Mouse (Mus musculus): ENCODE measurements around the gene Immt.
A peak's percentile ranks its signal among the peaks of the same experiment; 100 is the strongest.
"Not testable (repeated sequence)": the region's sequence is repeated elsewhere in the genome, so short reads cannot be mapped to it uniquely, and the experiment has no call there.

The Immt gene

DNA sequence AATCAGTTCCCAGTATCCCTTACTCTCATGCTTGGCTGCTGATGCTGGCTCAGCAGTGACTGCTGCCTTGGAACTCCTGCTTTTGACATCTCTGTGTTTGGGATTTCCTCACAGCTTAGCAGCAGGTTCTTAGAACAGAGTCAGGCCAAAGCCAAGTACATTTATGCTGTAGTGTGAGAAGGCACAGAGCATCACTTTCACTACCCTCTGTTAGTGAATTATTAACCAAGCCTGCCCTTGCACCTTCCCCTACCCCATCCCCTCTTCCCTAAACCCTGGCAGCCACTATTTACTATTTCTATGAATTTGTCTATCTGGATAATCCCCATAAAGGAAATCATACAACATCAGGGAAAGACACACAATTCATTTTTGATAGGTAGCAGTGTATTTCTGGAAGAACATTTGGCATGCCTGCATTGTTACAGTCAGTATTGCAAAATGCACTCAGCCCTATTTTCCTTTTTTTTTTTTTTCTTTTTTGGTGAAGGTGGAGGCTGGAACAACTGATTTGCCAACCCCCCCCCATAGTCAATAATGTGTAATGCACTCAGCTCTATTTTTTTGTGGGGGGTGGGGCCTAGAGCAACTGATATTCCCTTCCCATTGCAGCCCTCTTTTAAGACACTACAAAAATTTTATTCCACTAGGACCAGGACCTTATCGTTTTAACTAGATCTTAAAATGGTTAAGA is 9.6 kb downstream of the Immt start:
- DNase-seq (ENCODE audit: low spot score in 2 of 2) = no peak

- DNase-seq (ENCODE audit: low spot score in 2 of 2) = not testable (repeated sequence)
These were observed 15.8 kb downstream of the Immt start for GRCm38 (mm10) chr6:71846906-71847305.

GRCm38 (mm10) chr6:71867751-71868150 is 36.6 kb downstream of the Immt start:
- no peak for DNase-seq (ENCODE audit: low spot score in 2 of 2)

- DNase-seq (ENCODE audit: low spot score in 2 of 2) = no peak
These were observed 37.7 kb downstream of the Immt start for GRCm38 (mm10) chr6:71868809-71869208.

- no peak for DNase-seq (ENCODE audit: low spot score in 2 of 2)
These were observed 40.3 kb downstream of the Immt start for GRCm38 (mm10) chr6:71871396-71871795.

- DNase-seq (ENCODE audit: low spot score in 2 of 2) = no peak
These were observed 47.0 kb downstream of the Immt start for GRCm38 (mm10) chr6:71877965-71878760.

DNA sequence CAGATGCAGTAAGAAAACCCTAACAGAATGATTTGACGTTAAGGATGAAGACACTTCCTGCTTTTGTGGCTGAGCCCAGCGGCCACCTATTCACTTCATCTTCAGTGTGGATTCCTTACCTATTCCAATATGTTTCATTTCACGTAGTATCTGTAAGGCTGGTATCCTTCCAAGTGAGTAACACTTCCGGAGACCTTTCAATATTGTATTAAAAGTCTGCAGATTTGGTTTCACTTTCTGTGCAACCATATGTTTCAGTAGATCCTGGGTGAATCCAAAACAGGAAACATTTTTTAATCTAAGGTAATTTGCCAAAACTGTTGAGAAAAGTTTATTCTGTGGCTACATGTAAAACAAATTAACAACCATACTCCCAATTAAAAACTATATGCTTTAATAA is 62.1 kb downstream of the Immt start:
- DNase-seq (ENCODE audit: low spot score in 2 of 2) = no peak

- no peak for DNase-seq (ENCODE audit: low spot score in 2 of 2)
These were observed 76.6 kb downstream of the Immt start for GRCm38 (mm10) chr6:71907702-71908235.

DNA sequence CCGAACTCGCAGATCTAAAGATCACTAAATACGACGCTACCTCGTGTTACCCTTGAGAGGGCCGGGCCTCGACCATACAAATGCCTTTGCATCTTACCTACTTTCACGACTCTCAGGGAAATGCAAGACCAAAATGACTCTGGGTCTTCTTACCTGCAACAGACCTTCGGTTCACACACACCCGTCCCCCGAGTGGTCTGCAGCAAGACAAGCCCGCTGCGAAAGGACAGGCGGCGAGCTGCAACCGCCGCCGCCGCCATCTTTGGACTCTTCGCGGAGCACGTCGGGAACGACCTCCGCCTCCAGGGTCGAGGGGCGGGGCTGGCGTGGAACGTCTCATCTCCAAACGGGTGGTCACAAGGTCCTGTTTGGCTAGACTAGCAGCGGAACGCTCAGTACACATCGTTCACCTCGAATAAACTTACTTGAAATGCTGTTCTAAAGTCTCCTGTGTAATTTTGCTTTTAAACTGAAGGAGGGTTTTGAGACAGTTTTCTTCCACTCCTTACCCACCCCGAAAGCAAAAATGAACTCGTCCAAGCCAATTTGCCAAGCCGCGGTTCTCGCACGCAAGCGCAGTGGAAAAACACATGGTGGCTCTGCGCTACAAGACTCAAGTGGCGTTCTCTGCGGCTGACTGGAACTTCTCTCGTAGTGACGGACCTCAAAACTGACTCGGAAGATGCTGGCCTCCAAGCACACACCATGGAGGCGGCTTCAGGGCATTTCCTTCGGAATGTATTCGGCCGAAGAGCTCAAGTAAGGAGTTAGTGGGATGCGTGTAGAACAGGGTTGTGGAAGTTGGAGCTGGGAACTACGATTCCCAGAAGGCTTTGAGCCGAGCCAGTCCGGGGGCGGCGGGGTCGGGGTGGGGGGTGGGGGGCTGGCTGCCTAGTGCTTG is 77.6 kb downstream of the Immt start, which contains the start of the genes Ptcd3 and Polr1a:
Gene Ptcd3 (minus strand): TSS at position 270 of the 901 bp plus-strand sequence.
Gene Polr1a (plus strand): TSS at position 573 of the 901 bp plus-strand sequence.
- DNase-seq (ENCODE audit: low spot score in 2 of 2) = peak; percentile 92 to 93

- DNase-seq (ENCODE audit: low spot score in 2 of 2) = no peak
These were observed 78.3 kb downstream of the Immt start for GRCm38 (mm10) chr6:71909384-71909783.

- peak; percentile 24 to 44 for DNase-seq (ENCODE audit: low spot score in 2 of 2)
These were observed 78.7 kb downstream of the Immt start for GRCm38 (mm10) chr6:71909840-71910239.

DNA sequence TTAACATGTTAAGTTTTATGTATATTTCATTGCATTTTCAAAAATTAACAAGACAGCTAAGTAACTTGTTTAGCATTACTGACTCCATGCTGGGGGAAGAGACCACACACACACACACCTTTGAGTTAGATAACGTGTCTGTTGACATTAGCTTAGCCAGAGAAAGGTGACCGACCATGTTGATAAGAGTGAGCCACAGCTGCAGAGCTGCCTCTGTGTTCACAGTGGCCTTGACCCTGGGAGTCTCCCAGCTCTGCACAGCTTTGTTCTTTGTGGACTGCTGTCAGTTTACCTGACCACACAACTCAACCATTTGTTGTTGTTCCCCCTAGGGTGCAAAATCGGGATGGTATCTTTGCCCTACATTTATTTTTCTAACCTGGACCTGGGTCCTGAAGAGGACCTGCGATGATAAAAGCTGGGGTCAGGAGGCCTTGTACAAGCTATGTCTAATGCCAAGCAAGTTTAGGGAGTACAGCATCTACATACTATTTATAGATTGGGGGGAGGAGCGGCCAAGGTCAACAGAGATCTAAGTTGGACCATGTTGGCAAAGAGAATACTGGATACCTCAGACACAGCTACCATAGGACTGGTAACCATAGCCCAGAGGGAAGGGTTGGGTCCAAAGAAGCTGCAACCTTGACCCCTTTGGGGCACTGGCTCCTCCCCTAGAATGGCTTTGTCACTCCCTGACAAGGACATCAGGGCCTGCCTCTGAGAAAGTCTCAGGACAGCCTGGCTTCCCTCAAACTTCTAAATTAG is 80.7 kb downstream of the Immt start:
- no peak for DNase-seq (ENCODE audit: low spot score in 2 of 2)

DNA sequence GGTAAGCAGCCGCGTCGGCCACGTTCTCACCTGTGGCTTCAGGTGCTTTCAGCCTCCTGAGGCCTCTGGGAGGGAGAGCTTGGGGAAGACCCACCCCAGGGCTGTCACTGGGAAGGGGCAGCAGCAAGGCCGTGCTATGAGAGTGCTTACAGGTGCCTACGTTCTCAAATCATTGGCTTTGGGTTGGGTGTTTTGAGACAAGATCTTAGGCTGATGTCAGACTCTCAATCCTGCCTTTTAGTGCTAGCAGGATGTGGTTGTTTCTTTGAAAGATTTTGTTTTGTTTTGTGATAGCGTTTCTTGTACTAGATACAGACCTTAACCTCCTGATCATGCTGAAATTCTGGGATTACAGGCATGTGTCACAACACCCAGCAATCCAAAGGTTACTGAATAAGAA is 89.6 kb downstream of the Immt start:
- DNase-seq (ENCODE audit: low spot score in 2 of 2) = no peak

GRCm38 (mm10) chr6:71925233-71925632 is 94.1 kb downstream of the Immt start:
- not testable (repeated sequence) for DNase-seq (ENCODE audit: low spot score in 2 of 2)

All from natural killer cell, adult 2 months (primary cell).